ENCODE assay signal across 16 mouse cellular contexts in genomic region chr13:37580806-37581205, GRCm38 (mm10).
DNase-seq lines count a peak whose midpoint lies in the region; ATAC-seq and TF ChIP-seq lines count a peak whose summit lies in the region.
"Had no signal": no experiment of that assay in that cellular context is flagged by ENCODE, and none has a peak within 500 bp of the region (broad histone marks: within the 10 kb centered on the region; RNA-seq: fewer than 3 reads in every experiment).

No protein-coding gene starts in this region.

- no peak for TF ChIP-seq POLR2A in limb, embryonic 14.5 days (IDR thresholded peaks at IDR 0.05; ENCODE audit: borderline replicate concordance, extremely low read depth, insufficient read depth, insufficient read length)

- no peaks in the 10 kb centered on the region for H3K9me3 ChIP-seq in heart, embryonic 12.5 days (replicated peaks)
- H3K9me3 ChIP-seq in limb, embryonic 14.5 days (ENCODE audit: control insufficient read depth, low read length) = no peaks in the 10 kb centered on the region
- H3K9me3 ChIP-seq: intestine, embryonic 15.5 days; kidney, embryonic 15.5 days; liver, embryonic 13.5 days had no signal

- no peaks in the 10 kb centered on the region for H3K36me3 ChIP-seq in heart, embryonic 12.5 days
- H3K36me3 ChIP-seq in limb, embryonic 14.5 days (ENCODE audit: control insufficient read depth, insufficient read depth, low read length) = no peaks in the 10 kb centered on the region
- H3K36me3 ChIP-seq: intestine, embryonic 15.5 days; kidney, embryonic 15.5 days; liver, embryonic 13.5 days had no signal

- no peak overlapping the region for H3K4me3 ChIP-seq in heart, embryonic 12.5 days
- H3K4me3 ChIP-seq in limb, embryonic 14.5 days (replicated peaks; ENCODE audit: low read length) = no peak overlapping the region
- H3K4me3 ChIP-seq: intestine, embryonic 15.5 days; kidney, embryonic 15.5 days; left cerebral cortex, adult 2 months; liver, embryonic 13.5 days had no signal

- intact Hi-C loops in heart, postnatal 25 days (cut with DNase I) = no loop called here

- H3K27ac ChIP-seq in heart, embryonic 12.5 days (ENCODE audit: poor library complexity, severe bottlenecking) = no peak overlapping the region
- no peak overlapping the region for H3K27ac ChIP-seq in limb, embryonic 14.5 days (replicated peaks; ENCODE audit: low read depth, low read length)
- H3K27ac ChIP-seq: intestine, embryonic 15.5 days; kidney, embryonic 15.5 days; left cerebral cortex, adult 2 months; liver, embryonic 13.5 days; stomach, postnatal 0 days had no signal

- no peaks in the 10 kb centered on the region for H3K27me3 ChIP-seq in heart, embryonic 12.5 days (replicated peaks)
- no peaks in the 10 kb centered on the region for H3K27me3 ChIP-seq in limb, embryonic 14.5 days (ENCODE audit: control insufficient read depth, insufficient read depth, low read length)
- H3K27me3 ChIP-seq: intestine, embryonic 15.5 days; kidney, embryonic 15.5 days; liver, embryonic 13.5 days had no signal

- DNase-seq in heart, adult 11 months = peak; percentile 94
- DNase-seq in thymus, postnatal 14 days = peak; percentile 30
- DNase-seq in thymus, postnatal 25 days = no peak
- peak; percentile 62 for DNase-seq in limb, embryonic 14.5 days (ENCODE audit: low spot score)
- DNase-seq in MN1 (ENCODE audit: low spot score) = no peak
- no peak for DNase-seq in heart, postnatal 25 days (ENCODE audit: low spot score)
- DNase-seq: adrenal gland, adult 2 months; cerebellum, adult 8-10 months; gastrocnemius, postnatal 25 days; liver, embryonic 13.5 days had no signal

- WGBS in heart, embryonic 12.5 days = 78% methylated on average over 2 of the region's 2 CpGs
- WGBS in limb, embryonic 14.5 days = 78% methylated on average over 2 of the region's 2 CpGs

- H3K4me2 ChIP-seq in heart, embryonic 12.5 days = no peak overlapping the region
- no peak overlapping the region for H3K4me2 ChIP-seq in limb, embryonic 14.5 days (replicated peaks; ENCODE audit: low read depth, low read length, severe bottlenecking)
- H3K4me2 ChIP-seq: intestine, embryonic 15.5 days; kidney, embryonic 15.5 days; liver, embryonic 13.5 days had no signal

- no peak overlapping the region for H3K9ac ChIP-seq in heart, embryonic 12.5 days
- no peak overlapping the region for H3K9ac ChIP-seq in limb, embryonic 14.5 days (ENCODE audit: low read depth, low read length, severe bottlenecking)
- H3K9ac ChIP-seq: intestine, embryonic 15.5 days; kidney, embryonic 15.5 days; liver, embryonic 13.5 days had no signal

- ATAC-seq in heart, embryonic 12.5 days (ENCODE audit: insufficient number of reproducible peaks, low FRiP score) = no peak
- ATAC-seq in limb, embryonic 14.5 days (ENCODE audit: low FRiP score, low read depth) = no peak
- peak; percentile 87 for ATAC-seq in monocyte, adult 5-6 weeks (replicated peaks; ENCODE audit: insufficient number of reproducible peaks, low FRiP score, low TSS enrichment, poor library complexity, severe bottlenecking)
- ATAC-seq: intestine, embryonic 15.5 days had no signal

- H3K4me1 ChIP-seq in heart, embryonic 12.5 days (replicated peaks) = no peaks in the 10 kb centered on the region
- no peaks in the 10 kb centered on the region for H3K4me1 ChIP-seq in limb, embryonic 14.5 days (ENCODE audit: control insufficient read depth, insufficient read depth, low read length)
- H3K4me1 ChIP-seq: intestine, embryonic 15.5 days; liver, embryonic 13.5 days had no signal

Comparison
In these comparisons a context has a peak if more than half of its experiments do, and no peak if none do; other contexts are left out.
1. DNase-seq: peak in heart, adult 11 months (single experiment), thymus, postnatal 14 days (single experiment) and limb, embryonic 14.5 days (single experiment); none in thymus, postnatal 25 days (single experiment), MN1 (single experiment) and heart, postnatal 25 days (single experiment).